Mouse (Mus musculus) gastrocnemius, postnatal 14 days (tissue): ENCODE measurements around the gene Fabp7. TPM values are rescaled to one million over a fixed set of nuclear protein-coding genes. Genes with fewer than 3 reads are reported as not detected.

ENCODE experiments used
- DNase-seq: peaks from one replicate; pipeline ENCODE4 v3.0.0; 2021; ENCODE audit warnings: mixed read lengths
- intact Hi-C: fragments of 180-260 bp; cut with DNase I; formaldehyde crosslinking; loops from one replicate; pipeline ENCODE4 v1.15.1; 2025; ENCODE audit warnings: low total_unique reads
- long read RNA-seq, 2 experiments: library from polyadenylated mRNA; stranded (forward); transcript quantifications; one replicate each; pipeline ENCODE4 v2.0.0; 2021
- total RNA-seq, 2 experiments: library from RNA; stranded (reverse); gene quantifications; 2 replicates each; pipeline ENCODE4 v1.2.3; 2021

Fabp7 gene
- under 1 TPM; 0.49 to 0.90 TPM for total RNA-seq
- long read RNA-seq, experiment 1, partial matches to known transcripts, result 0 of 1 reads
- long read RNA-seq, experiment 1, other reads (novel, unspliced or antisense), result 0 of 1 reads
- long read RNA-seq, experiment 2, partial matches to known transcripts, result 0 of 1 reads
- long read RNA-seq, experiment 2, other reads (novel, unspliced or antisense), result 0 of 1 reads

DNA sequence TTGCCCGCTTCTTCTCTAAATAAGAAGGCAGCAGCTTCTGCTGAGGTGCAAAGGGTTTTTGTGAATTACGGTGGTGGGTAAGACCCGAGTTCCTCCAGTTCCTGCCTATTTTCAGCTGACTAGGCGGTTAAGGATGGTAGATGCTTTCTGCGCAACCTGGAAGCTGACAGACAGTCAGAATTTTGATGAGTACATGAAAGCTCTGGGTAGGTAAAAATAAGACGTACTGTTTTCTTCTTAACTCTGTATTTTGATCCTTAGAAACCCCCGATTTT lies at the start of gene Fabp7:
Gene Fabp7 (plus strand): TSS at position 6 of the 275 bp plus-strand sequence.
- DNase-seq, result no peak
- intact Hi-C loops, result no loop called here

DNA sequence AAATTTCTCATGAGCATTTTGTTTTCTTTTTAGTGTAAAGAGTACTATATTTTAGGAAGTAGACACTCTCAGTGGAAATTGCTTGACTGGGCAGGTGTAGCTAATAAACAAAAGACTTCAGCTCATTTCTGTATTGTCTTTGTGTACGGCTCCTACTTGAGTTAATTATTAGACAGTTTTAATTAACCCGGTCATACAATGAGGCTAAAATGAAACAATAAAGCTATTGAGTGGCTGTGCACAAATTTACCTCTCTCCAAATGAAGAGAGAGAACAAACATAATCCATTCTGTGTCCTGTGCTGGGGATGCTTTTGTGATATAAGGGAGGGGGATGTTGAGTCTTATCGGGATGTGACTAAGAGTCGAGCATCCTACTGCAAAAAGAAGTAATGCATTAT lies 43.9 kb upstream of the Fabp7 start:
- intact Hi-C loops, result no loop called here
- DNase-seq, result no peak

- intact Hi-C loops, result no loop called here
- no peak for DNase-seq
Measured at GRCm38 (mm10) chr10:57741351-57741750, 43.3 kb upstream of the Fabp7 start.

DNA sequence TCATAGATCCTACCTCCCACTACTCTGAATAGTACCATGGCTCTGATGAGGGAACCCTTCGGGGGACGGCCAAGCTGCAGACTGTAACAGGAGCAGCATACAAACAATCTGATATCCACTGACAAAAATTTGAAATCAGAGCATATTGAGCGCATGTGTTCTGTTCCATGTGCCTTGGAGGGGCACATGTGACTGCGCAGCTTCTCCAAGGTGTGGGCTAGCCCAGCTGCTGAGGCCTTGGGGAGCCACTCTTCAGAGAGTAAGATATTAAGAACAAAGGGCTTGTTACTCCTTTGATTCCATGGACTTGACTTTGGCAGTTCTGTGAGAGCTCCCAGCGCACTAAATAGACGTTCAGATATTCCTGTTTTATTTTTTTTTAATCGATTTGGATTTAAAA lies 41.6 kb upstream of the Fabp7 start:
- DNase-seq, result no peak
- intact Hi-C loops, result loop anchor here (2.0 kb wide), 1 partner anchor 98 kb away; no protein-coding TSS in a partner anchor

GRCm38 (mm10) chr10:57743606-57744016 lies 41.1 kb upstream of the Fabp7 start:
- intact Hi-C loops, result loop anchor here (2.0 kb wide), 1 partner anchor 97 kb away; no protein-coding TSS in a partner anchor
- no peak for DNase-seq

- DNase-seq, result no peak
- intact Hi-C loops, result no loop called here
Measured at GRCm38 (mm10) chr10:57744128-57744765, 40.4 kb upstream of the Fabp7 start.

DNA sequence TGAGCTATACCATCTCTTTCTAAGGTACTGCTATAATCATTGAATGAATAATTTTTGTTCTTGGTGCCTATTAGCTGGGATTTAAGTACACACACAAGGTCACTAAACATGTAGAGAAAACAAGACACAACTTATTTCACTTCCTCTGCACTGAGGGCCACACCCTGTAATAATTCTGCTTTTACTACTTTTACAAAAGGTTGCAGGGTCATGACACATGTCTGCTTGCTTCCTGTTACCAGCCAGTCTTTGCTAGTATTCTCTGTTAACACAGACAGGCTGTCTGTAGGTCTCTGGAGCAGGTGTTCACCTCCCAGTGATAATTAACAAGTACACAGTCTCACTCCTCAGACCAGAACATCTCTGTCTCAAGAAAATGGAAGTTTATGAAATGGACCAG lies 39.2 kb upstream of the Fabp7 start:
- no peak for DNase-seq
- intact Hi-C loops, result no loop called here

GRCm38 (mm10) chr10:57747127-57747526 lies 37.6 kb upstream of the Fabp7 start:
- DNase-seq, result no peak
- intact Hi-C loops, result no loop called here

DNA sequence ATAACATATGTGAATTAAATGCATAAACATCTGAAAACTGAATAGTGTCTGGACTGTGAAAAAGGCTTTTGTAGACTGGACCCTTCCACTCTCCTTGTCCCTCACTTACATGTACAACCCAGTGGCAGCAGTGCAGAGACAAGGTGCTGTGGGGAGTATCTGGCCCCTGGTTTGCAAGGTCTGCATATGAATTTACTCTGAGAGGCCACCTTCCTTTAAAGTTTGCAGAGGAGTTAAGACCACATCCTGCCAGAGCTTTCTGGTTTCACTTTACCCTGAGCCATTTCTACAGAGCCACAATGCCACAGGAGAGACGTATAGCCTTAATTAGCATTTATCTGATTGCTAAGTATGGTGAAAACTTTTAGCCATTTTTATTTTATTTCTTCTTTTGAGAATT lies 31.3 kb upstream of the Fabp7 start:
- intact Hi-C loops, result no loop called here
- DNase-seq, result no peak

DNA sequence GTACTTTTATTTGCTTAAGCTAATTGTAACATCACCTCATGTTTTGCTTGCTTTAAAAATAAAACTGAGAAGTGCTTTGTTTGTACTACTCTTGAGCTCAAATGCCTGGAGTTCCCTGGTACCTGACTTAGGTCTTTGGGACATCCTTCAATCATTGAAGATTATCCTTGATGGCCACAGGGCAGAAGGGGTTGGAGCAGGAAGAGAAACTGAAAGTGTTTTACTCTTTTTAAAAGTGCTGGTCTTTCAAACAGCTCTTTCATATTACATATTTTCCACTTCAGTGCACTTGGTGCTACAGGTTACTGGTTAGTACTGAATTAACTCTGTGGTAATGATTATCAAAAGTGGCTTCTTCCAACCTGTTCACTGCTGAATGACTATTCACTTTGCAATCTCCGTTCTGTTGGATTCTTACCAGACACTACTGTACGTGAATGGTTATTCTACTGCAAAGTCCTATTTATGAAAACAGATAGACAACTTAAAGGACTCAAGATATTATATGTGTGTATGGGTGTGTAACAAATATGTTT lies 29.4 kb upstream of the Fabp7 start:
- no peak for DNase-seq
- intact Hi-C loops, result no loop called here

GRCm38 (mm10) chr10:57758999-57759398 lies 25.7 kb upstream of the Fabp7 start:
- DNase-seq, result no peak
- intact Hi-C loops, result no loop called here

DNA sequence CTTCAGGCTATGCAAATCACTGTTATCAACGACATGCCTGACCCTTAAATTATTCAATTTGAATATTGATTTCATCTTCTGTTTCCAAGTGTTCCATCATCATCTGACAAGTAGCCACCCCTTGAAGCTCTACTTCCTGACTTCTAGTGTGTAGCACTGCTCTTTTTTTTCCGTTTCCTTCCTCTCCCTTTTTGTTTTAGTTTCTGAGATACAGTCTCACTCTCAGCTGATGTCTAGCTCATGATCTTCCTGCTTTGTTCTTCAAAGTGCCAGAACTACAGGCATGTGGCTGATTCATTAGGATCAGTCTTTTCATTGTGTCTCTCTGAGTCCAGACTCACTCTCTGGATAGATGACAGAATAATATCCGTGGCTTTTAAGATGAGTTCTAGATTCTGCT lies 24.0 kb upstream of the Fabp7 start:
- intact Hi-C loops, result no loop called here
- no peak for DNase-seq

DNA sequence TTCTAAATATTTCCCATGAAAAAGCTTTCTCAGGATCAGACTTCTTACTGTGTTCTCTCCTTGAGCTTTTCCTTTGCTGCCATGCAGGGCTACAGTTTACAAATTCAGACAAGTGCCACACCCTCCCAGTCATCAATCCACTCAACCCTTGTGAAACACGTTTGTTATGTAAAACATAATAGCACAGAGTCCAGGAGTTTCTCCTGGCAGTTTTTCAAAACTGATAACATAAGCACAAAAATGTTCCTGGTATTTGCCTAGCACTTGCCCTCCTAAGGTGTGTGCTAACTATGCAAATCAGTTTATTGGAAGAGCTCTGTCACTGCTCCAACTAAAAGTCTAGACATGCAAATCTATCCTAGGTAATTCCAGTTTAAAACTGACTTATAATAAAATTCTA lies 21.6 kb upstream of the Fabp7 start:
- intact Hi-C loops, result no loop called here
- no peak for DNase-seq

GRCm38 (mm10) chr10:57783289-57784130 lies 1.2 kb upstream of the Fabp7 start:
- intact Hi-C loops, result no loop called here
- no peak for DNase-seq

DNA sequence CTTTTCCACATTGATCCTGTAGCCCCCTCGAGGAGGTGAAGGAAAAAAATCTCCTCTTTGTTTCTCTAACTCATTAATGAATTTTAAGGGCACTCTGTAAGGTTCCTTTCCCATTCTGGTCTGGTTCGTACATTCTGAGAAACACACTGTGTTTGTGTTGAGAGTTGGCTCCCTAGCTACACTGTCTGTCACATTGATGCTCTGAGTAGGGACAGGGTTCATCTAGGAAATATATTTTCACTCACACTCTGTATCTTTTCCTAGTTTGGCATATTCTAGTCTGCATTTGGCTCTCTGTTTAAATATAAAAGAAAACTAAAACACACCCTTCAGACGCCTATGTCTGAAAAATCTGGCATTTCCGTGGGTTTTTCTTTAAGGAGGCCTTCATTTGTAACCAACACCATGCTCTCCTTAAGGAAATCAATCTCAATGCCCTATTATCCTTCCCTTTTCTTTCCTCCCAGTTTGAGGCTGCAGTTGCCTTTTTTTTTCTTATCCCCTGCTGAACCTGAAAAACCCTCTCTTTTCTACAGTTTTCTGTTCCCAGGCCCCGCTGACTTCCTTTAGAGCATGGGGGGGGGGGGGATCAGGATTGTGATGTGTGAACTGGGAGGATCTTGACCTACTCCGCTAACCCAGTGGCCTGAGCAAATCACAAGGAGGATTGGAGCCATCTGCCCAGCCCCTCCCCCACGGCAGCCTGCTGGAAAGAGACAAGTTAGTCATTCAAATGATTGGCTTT lies 378 bp upstream of the Fabp7 start:
- intact Hi-C loops, result no loop called here
- peak; percentile 69 for DNase-seq

GRCm38 (mm10) chr10:57785552-57785951 lies 871 bp downstream of the Fabp7 start:
- no peak for DNase-seq
- intact Hi-C loops, result no loop called here

GRCm38 (mm10) chr10:57792957-57793356 lies 8.3 kb downstream of the Fabp7 start:
- no peak for DNase-seq
- intact Hi-C loops, result no loop called here

- no peak for DNase-seq
- intact Hi-C loops, result no loop called here
Measured at GRCm38 (mm10) chr10:57794018-57794417, 9.3 kb downstream of the Fabp7 start, which contains the start of gene Smpdl3a. Gene Smpdl3a, plus strand, starts transcription at chr10:57794335.

DNA sequence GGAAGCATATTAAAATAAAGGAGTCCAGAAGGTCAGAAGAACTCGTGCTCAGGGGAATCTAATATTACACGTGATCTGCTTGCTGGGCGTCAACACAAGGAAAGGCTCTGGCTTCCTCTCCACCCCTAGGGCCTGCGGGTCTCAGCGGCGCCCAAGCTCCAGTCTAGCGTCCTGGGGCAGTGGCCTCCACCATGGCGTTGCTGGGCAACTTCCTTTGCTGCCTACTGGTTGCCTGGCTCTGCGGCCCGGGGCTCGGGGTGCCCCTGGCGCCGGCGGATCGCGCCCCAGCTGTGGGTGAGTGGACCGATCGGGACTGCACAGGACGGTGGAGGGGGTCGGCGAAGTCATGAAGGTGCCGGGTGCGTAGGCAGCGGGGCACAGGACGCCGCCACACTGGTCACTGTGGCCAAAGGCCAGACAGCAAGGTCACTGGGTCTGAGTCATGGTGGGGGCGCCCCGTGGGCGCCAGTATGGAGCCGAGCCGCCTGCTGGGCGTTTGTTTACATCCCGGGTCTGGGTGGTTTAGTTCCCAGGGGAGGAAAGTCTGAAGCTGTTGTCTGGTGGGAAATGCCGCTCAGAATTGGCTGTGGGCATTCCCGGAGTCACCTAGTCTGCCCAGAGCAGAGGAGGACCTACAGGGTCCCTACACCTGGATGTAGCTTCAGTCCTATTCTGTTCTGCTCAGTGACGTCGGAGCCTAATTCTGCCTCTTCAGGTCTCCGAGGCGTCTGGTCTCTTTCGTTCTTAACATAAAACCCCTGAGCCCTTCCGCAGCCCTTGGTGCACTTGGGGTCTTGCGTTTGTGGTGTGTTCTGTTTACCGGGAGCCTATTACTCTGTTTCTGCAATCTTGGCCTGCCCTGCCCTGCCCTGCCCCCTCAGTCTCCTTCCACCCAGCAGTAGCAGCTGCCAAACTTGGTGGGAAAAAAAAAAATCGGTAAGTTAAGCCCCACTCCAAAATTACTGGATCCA lies 10.1 kb downstream of the Fabp7 start:
- intact Hi-C loops, result no loop called here

More for the DNA sequence above, 10.1 kb downstream of the Fabp7 start:
- peak; percentile 38 for DNase-seq
